Mouse (Mus musculus) erythroid progenitor cell, adult 5-6 weeks (primary cell): ENCODE data around the gene Gm5475. TPM values are rescaled to one million over a fixed set of nuclear protein-coding genes. Genes with fewer than 3 reads are reported as not detected.

ENCODE experiments used
- total RNA-seq, 2 experiments: library from RNA; stranded (forward) in 1 of 2; stranded (reverse) in 1 of 2; fragments of 150-400 nt in 1 of 2; fragments of 186-747, 209-891 nt in 1 of 2; gene quantifications; 2 replicates each; pipeline versions ENCODE4 v1.2.3 to v1.2.4; 2015 to 2017; ENCODE audit warnings: low replicate concordance in 2 of 2

The Gm5475 gene
- total RNA-seq, 2 experiments from 2014 or later = not detected

Other genes starting within 250 kb of the Gm5475 start
- gene Atf1, start 194.3 kb upstream of the Gm5475 start, total RNA-seq (2015; ENCODE audit: low replicate concordance) = 101 and 105 TPM in 2 replicates
- 120 and 131 TPM in 2 replicates for gene Atf1, start 194.3 kb upstream of the Gm5475 start, total RNA-seq (2017; ENCODE audit: low replicate concordance)
- not detected in 2 replicates for gene Tmprss12, start 141.3 kb upstream of the Gm5475 start, total RNA-seq (2015; ENCODE audit: low replicate concordance)
- not detected in 2 replicates for gene Tmprss12, start 141.3 kb upstream of the Gm5475 start, total RNA-seq (2017; ENCODE audit: low replicate concordance)
- gene Mettl7a1, start 118.0 kb upstream of the Gm5475 start, total RNA-seq (2015; ENCODE audit: low replicate concordance) = 36.4 and 54.1 TPM in 2 replicates
- 117 and 127 TPM in 2 replicates for gene Mettl7a1, start 118.0 kb upstream of the Gm5475 start, total RNA-seq (2017; ENCODE audit: low replicate concordance)
- not detected in 2 replicates for gene Mettl7a3, start 87.2 kb upstream of the Gm5475 start, total RNA-seq (2015; ENCODE audit: low replicate concordance)
- not detected in 2 replicates for gene Mettl7a3, start 87.2 kb upstream of the Gm5475 start, total RNA-seq (2017; ENCODE audit: low replicate concordance)
- not detected in 2 replicates for gene Methig1, start 69.0 kb upstream of the Gm5475 start, total RNA-seq (2015; ENCODE audit: low replicate concordance)
- 0.91 TPM in 1 of 2 replicates, not detected in the other for gene Methig1, start 69.0 kb upstream of the Gm5475 start, total RNA-seq (2017; ENCODE audit: low replicate concordance)
- gene Mettl7a2, start 68.9 kb upstream of the Gm5475 start, total RNA-seq (2015; ENCODE audit: low replicate concordance) = not detected in 2 replicates
- not detected in 2 replicates for gene Mettl7a2, start 68.9 kb upstream of the Gm5475 start, total RNA-seq (2017; ENCODE audit: low replicate concordance)
- gene Higd1c, start 57.6 kb upstream of the Gm5475 start, total RNA-seq (2015; ENCODE audit: low replicate concordance) = not detected in 2 replicates
- gene Higd1c, start 57.6 kb upstream of the Gm5475 start, total RNA-seq (2017; ENCODE audit: low replicate concordance) = not detected in 2 replicates
- 119 and 142 TPM in 2 replicates for gene Slc11a2, start 2.9 kb downstream of the Gm5475 start, total RNA-seq (2015; ENCODE audit: low replicate concordance)
- gene Slc11a2, start 2.9 kb downstream of the Gm5475 start, total RNA-seq (2017; ENCODE audit: low replicate concordance) = 109 and 145 TPM in 2 replicates
- gene Letmd1, start 46.9 kb downstream of the Gm5475 start, total RNA-seq (2015; ENCODE audit: low replicate concordance) = 4.3 and 8.8 TPM in 2 replicates
- gene Letmd1, start 46.9 kb downstream of the Gm5475 start, total RNA-seq (2017; ENCODE audit: low replicate concordance) = 4.4 and 4.5 TPM in 2 replicates
- gene Csrnp2, start 73.3 kb downstream of the Gm5475 start, total RNA-seq (2015; ENCODE audit: low replicate concordance) = not detected in 2 replicates
- 0.26 TPM in 1 of 2 replicates, not detected in the other for gene Csrnp2, start 73.3 kb downstream of the Gm5475 start, total RNA-seq (2017; ENCODE audit: low replicate concordance)
- gene Tfcp2, start 129.9 kb downstream of the Gm5475 start, total RNA-seq (2015; ENCODE audit: low replicate concordance) = 5.0 and 17.7 TPM in 2 replicates
- gene Tfcp2, start 129.9 kb downstream of the Gm5475 start, total RNA-seq (2017; ENCODE audit: low replicate concordance) = 17.1 and 21.6 TPM in 2 replicates
- 3.2 and 4.6 TPM in 2 replicates for gene Pou6f1, start 177.8 kb downstream of the Gm5475 start, total RNA-seq (2015; ENCODE audit: low replicate concordance)
- gene Pou6f1, start 177.8 kb downstream of the Gm5475 start, total RNA-seq (2017; ENCODE audit: low replicate concordance) = 1.7 TPM in 1 of 2 replicates, not detected in the other
- 203 and 210 TPM in 2 replicates for gene Dazap2, start 193.2 kb downstream of the Gm5475 start, total RNA-seq (2015; ENCODE audit: low replicate concordance)
- 79.8 and 101 TPM in 2 replicates for gene Dazap2, start 193.2 kb downstream of the Gm5475 start, total RNA-seq (2017; ENCODE audit: low replicate concordance)
- gene Smagp, start 214.8 kb downstream of the Gm5475 start, total RNA-seq (2015; ENCODE audit: low replicate concordance) = 3.6 TPM in 1 of 2 replicates, not detected in the other
- gene Smagp, start 214.8 kb downstream of the Gm5475 start, total RNA-seq (2017; ENCODE audit: low replicate concordance) = 2.6 TPM in 1 of 2 replicates, not detected in the other
- 29.8 and 50.5 TPM in 2 replicates for gene Bin2, start 247.4 kb downstream of the Gm5475 start, total RNA-seq (2015; ENCODE audit: low replicate concordance)
- 18.3 and 37.0 TPM in 2 replicates for gene Bin2, start 247.4 kb downstream of the Gm5475 start, total RNA-seq (2017; ENCODE audit: low replicate concordance)